Mouse (Mus musculus): ENCODE results near the gene Zfp710. TPM values are rescaled to one million over a fixed set of nuclear protein-coding genes. Genes with fewer than 3 reads are reported as not detected.

Gene Zfp710
- total and polyA plus RNA-seq, 3 experiments: 7.6 to 16.2 (median 14.4) TPM

GRCm38 (mm10) chr7:80032216-80033052 is 7.8 kb downstream of the Zfp710 start:
- Histone ChIP-seq H3K4me1 (ENCODE audit: control insufficient read depth in 1 of 2, insufficient read depth in 2 of 2) (peaks cover 27 to 76% of the 10 kb centered on the region in 2 experiments), H3K4me2 (ENCODE audit: insufficient read depth, low read depth, poor library complexity, severe bottlenecking) (peak overlapping the region; percentile 96), H3K9me3 (replicated peaks; ENCODE audit: low read length) (no peaks in the 10 kb centered on the region), H3K36me3 (replicated peaks in 1 of 2; ENCODE audit: control insufficient read depth in 1 of 2, insufficient read depth in 1 of 2, low read length in 1 of 2) (peaks cover 0 to 27% of the 10 kb centered on the region in 2 experiments), H3K9ac (ENCODE audit: insufficient read depth, low read depth) (peak overlapping the region; percentile 73), H3K79me2 (replicated peaks; ENCODE audit: control insufficient read depth, extremely low read depth, insufficient read depth, poor library complexity, severe bottlenecking) (peaks cover 70% of the 10 kb centered on the region), H3K27ac (ENCODE audit: insufficient read depth, low read depth) (no peak overlapping the region), H3K27me3 (replicated peaks) (no peaks in the 10 kb centered on the region), H3K4me3 (replicated peaks in 1 of 3; ENCODE audit: low read depth in 2 of 3, low read length in 2 of 3, poor library complexity in 1 of 3) (peak overlapping the region in 1 of 3 experiments; percentile 32)
- DNase-seq (ENCODE audit: extremely low read depth): no peak
- dilution Hi-C loops (cut with MboI; ENCODE audit: extremely low pct_ligation_motif_present, extremely low pct_unique_long_range_greater_than_20kb, low sequenced_read_pairs) (no loop called here), in situ Hi-C loops (cut with MboI; ENCODE audit: low pct_ligation_motif_present, low pct_unique_long_range_greater_than_20kb, low sequenced_read_pairs) (no loop called here)
- TF ChIP-seq HCFC1 (IDR thresholded peaks at IDR 0.05; ENCODE audit: low read depth, low read length) (no peak), USF1 (IDR thresholded peaks at IDR 0.05; ENCODE audit: low read depth, low read length) (no peak), POLR2A (IDR thresholded peaks at IDR 0.05; ENCODE audit: low read depth, low read length) (peak; percentile 3; the same call in 1 of the 2 replicates), MAFK (IDR thresholded peaks at IDR 0.05; ENCODE audit: insufficient replicate concordance, low read length) (peak; percentile 79; the same call in 1 of the 2 replicates)

GRCm38 (mm10) chr7:80033064-80033717 is 8.6 kb downstream of the Zfp710 start:
- peak overlapping the region; percentile 73 for H3K9ac ChIP-seq (ENCODE audit: insufficient read depth, low read depth)
- TF ChIP-seq MYC (IDR thresholded peaks at IDR 0.05; ENCODE audit: low read depth, low read length): 0 out of 2 replicates have a peak, but pooled peaks have one; percentile 50
- peak; percentile 92 for TF ChIP-seq BHLHE40 (IDR thresholded peaks at IDR 0.05; ENCODE audit: low read depth, low read length)
- TF ChIP-seq IRF4 (IDR thresholded peaks at IDR 0.05; ENCODE audit: low read depth, low read length): peak; percentile 22; the same call in 1 of the 2 replicates
- peak; percentile 84 for TF ChIP-seq ETS1 (conservative IDR thresholded peaks at IDR 0.05; ENCODE audit: low read depth, low read length)
- TF ChIP-seq USF1 (IDR thresholded peaks at IDR 0.05; ENCODE audit: low read depth, low read length): no peak
- TF ChIP-seq CTCF (conservative IDR thresholded peaks at IDR 0.05 in 1 of 2, IDR thresholded peaks at IDR 0.05 in 1 of 2; ENCODE audit: low read depth in 2 of 2, low read length in 2 of 2): no peak
- TF ChIP-seq ELF1 (IDR thresholded peaks at IDR 0.05; ENCODE audit: low read depth, low read length): no peak
- dilution Hi-C loops (cut with MboI; ENCODE audit: extremely low pct_ligation_motif_present, extremely low pct_unique_long_range_greater_than_20kb, low sequenced_read_pairs) (no loop called here), in situ Hi-C loops (cut with MboI; ENCODE audit: low pct_ligation_motif_present, low pct_unique_long_range_greater_than_20kb, low sequenced_read_pairs) (no loop called here)
- H3K9me3 ChIP-seq (replicated peaks; ENCODE audit: low read length): no peaks in the 10 kb centered on the region
- peaks cover 63% of the 10 kb centered on the region for H3K79me2 ChIP-seq (replicated peaks; ENCODE audit: control insufficient read depth, extremely low read depth, insufficient read depth, poor library complexity, severe bottlenecking)
- peaks cover 27 to 82% of the 10 kb centered on the region in 2 experiments for H3K4me1 ChIP-seq (ENCODE audit: control insufficient read depth in 1 of 2, insufficient read depth in 2 of 2)
- peak overlapping the region; percentile 96 for H3K4me2 ChIP-seq (ENCODE audit: insufficient read depth, low read depth, poor library complexity, severe bottlenecking)
- no peak for DNase-seq (ENCODE audit: extremely low read depth)
- H3K36me3 ChIP-seq (replicated peaks in 1 of 2; ENCODE audit: control insufficient read depth in 1 of 2, insufficient read depth in 1 of 2, low read length in 1 of 2): peaks cover 0 to 30% of the 10 kb centered on the region in 2 experiments
- no peaks in the 10 kb centered on the region for H3K27me3 ChIP-seq (replicated peaks)
- H3K4me3 ChIP-seq (replicated peaks in 1 of 3; ENCODE audit: low read depth in 2 of 3, low read length in 2 of 3, poor library complexity in 1 of 3): peak overlapping the region in 2 of 3 experiments; percentile 3 to 32
- no peak overlapping the region for H3K27ac ChIP-seq (ENCODE audit: insufficient read depth, low read depth)

Data from CH12.LX (cell line).